Mouse (Mus musculus): ENCODE measurements around the gene Ap1m1. TPM values are rescaled to one million over a fixed set of nuclear protein-coding genes. Genes with fewer than 3 reads are reported as not detected.

The Ap1m1 gene
- polyA plus RNA-seq, 1 experiment = 75.1 TPM

DNA sequence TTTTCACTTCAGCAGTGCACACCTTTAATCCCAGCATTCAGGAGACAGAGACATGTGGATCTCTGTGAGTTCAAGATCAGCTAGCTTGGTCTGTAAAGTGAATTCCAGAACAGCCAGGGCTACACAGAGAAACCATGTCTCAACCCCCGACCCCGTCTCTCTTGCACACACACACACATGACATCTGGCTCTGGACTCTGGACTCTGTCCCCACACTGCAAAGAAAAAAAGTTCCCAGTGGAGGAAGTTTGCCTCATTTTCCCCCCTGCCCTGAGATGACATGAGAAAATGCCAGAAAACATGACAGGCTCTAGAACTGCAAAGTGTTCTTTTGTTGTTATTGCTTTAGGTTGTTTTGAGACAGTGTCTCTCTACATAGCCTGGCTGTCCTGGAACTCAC, 20.0 kb downstream of the Ap1m1 start:
- no peak for DNase-seq (ENCODE audit: low spot score)

DNA sequence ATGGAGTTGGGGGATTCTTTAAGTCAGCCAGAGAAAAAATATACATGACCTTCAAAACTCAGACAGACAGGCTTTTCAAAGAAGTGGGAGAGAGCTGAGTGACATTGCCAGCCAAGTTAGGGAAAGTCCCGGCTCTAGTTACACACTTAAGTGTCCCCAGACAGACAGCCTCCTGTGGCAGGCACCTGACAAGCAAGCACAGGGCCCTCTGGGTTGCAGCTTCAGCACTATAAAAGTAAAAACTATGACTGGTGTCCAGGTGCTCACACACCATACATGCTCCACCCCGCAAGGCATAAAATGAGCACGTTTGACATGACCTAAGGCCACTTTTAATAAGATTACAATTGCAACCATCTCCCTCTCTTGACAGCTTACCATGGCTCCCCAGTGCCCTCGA, 20.8 kb downstream of the Ap1m1 start:
- no peak for DNase-seq (ENCODE audit: low spot score)

DNA sequence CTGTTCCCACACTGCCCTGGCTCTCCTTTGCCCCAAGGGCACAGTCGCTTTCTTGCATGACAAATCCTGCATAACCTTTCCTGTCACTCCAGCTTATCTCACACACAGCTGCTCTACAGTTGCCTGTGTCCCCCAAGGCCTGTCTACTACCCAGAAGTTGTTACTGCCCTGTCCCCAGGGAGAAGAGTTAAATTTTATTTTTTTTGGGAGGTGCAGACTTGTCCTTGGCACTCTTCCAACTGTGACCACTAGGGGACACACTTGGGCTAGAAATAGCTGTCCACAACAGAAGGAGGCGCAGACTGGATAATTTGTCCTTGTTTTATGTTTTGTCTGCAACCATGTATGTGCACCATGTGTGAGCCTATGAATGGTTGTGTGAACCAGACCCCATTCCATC, 21.2 kb downstream of the Ap1m1 start:
- no peak for DNase-seq (ENCODE audit: low spot score)

DNA sequence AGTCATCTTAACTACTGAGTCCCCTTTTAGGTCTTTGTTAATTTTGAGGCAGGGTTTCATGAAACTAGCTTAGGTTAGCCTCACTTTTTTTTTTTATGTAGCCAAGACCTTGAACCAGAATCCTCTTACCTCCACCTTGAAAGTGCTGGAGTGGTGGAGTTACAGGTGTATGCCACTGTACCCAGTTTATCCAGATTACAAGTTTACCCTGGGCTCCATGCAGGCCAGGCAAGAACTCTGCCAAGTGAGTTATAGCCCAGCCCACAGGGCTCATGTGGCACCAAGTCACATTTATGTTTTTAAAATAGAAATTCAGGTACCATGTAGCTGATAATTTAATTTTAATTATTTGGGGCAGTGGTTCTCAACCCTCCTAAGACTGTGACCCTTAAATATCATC, 21.6 kb downstream of the Ap1m1 start:
- DNase-seq (ENCODE audit: low spot score) = no peak

DNA sequence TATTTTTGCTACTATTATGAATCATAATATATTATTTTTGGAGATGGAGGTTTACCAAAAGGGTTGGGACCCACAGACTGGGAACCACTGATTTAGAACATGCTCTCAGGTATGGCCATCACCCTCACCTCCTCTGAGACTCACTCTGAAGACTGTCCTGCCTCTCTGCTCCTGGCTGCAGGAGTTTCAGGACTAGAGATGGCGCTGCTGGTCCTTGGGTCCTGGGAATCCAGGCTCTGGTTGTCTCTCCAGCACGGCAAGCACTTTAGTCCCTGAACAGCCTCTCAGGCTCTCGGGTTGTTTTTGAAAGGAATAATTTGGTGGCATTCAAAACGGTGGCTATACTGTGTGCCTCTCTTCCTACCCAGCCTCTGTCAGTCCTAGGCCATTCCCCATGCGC, 22.1 kb downstream of the Ap1m1 start:
- no peak for DNase-seq (ENCODE audit: low spot score)

DNA sequence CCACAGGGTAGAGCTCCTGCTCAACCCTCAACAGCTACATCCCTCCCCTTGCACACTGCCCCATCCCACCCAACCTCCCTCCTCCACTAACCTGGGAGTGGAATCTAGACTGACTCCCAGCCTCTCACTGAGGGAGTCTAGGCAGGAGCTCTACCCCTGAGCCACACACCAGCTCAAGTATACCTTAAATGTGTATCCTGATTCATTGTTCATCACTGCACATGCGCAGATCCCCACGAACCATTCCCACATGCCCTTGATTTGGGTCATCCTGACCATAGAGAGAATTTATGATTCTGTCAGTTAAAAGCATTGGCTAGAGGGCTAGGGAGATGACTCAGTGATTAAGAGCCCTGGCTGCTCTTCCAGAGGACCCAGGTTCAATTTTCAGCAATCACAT, 22.9 kb downstream of the Ap1m1 start:
- no peak for DNase-seq (ENCODE audit: low spot score)

DNA sequence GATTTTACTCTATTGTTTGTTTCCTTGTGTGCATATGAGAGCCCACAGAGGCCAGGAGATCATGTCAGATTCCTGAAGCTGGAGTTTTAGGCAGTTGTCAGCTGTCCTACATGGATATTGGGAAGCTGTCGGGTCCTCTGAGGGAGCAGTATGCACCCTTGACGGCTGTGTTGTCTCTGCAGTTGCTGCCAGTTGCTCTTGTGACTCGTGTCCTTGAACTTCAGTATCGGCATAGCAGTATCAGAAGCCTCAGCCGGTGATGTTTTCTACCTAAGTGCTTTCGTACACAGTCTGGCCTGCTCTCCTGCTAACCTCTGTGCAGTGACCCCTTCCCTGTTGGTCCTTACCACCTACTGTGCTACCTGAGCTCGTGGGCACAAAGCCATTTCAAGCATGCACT, 23.6 kb downstream of the Ap1m1 start:
- no peak for DNase-seq (ENCODE audit: low spot score)

DNA sequence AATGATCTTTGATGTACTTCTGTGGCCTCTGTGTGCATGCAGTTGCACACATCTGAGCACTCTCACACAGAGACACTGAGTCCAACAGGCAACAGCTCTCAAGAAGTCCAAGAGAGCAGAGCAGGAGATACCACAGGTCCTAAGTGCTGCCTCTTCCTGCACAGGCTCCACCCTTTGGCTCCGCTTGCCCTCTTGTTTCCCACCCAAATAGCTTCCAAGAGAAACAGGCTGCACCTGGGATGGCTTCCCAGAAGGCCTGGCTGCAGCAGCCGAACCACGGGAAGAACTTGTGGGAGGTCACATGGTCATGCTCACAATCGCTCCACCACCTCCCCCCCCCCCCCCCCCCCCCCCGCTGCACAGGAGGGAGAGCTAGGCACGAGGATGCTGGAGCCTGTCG, 25.5 kb downstream of the Ap1m1 start:
- DNase-seq (ENCODE audit: low spot score) = no peak

DNA sequence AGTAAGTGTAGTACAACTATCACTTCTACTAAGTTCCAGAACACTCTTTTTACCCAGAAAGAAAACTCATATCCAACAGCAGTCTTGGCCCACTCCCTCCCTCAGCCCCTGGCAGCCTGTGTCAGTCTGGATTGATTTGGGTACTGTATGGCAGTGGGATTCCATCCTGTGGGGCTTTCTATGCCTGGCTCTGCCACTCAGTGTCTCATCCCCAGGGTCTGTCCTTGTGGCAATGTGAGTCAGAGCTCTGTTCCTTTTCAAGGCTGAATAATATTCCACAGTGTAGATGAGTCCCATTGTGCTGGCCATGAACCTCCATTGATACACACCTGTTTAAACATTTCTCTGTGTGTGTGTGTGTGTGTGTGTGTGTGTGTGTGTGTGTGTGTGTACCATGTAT, 26.9 kb downstream of the Ap1m1 start:
- DNase-seq (ENCODE audit: low spot score) = no peak

DNA sequence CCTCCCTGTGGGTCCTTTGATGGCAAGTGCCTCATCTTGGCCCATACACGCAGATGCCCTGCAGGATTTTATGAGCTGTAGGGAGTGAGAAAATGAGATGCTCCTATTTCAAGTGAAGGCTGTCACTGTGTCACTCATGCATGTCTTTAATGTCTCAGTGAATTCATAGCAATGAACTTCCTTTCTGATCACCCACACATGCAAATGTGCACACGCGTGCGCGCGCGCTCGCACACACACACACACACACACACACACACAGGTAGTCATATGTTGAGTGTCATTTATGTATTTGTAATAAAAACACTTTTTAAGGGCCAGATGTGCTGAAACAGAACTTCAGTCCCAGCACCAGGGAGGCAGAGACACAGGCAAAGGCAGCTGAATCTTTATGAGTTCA, 27.3 kb downstream of the Ap1m1 start:
- no peak for DNase-seq (ENCODE audit: low spot score)

DNA sequence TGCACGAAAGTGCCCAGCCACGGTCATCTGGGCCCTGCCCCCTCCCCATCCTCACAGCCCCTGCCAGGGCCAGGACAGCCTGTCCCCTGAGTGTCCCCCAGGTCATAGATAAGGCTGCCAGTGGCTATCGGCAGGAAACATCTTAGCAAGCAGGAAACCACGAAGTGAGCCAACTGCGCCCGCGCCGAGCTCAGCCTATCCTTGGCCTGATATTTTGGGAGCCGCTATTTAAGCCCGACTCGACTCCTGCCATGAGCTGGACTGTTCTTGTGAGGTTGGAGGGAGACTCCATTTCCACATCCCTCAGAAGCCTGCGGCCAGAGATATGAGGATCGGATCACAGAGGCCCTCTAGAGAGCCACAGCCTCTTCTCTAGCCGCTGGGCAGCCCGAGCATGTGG, 28.5 kb downstream of the Ap1m1 start:
- no peak for DNase-seq (ENCODE audit: low spot score)

DNA sequence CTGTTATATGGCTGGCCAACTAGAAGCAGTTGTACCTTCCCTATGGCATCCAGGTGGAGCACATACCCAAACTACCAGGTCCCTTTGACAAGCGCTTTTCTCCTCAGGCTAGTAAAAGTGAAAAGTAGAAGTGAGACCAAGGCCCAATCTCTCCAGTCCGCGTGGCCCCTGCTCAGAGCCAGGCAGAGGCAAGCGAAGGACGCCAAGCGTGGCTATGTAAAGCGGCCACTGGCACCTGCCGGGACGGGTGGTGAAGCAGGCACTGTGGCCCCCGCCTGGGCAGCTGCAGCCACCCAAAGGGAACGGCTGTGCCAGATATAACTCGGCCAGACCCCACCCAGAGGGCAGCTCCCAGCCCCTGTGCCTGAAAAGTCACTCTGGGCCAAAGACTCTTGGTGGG, 30.8 kb downstream of the Ap1m1 start:
- DNase-seq (ENCODE audit: low spot score) = no peak

DNA sequence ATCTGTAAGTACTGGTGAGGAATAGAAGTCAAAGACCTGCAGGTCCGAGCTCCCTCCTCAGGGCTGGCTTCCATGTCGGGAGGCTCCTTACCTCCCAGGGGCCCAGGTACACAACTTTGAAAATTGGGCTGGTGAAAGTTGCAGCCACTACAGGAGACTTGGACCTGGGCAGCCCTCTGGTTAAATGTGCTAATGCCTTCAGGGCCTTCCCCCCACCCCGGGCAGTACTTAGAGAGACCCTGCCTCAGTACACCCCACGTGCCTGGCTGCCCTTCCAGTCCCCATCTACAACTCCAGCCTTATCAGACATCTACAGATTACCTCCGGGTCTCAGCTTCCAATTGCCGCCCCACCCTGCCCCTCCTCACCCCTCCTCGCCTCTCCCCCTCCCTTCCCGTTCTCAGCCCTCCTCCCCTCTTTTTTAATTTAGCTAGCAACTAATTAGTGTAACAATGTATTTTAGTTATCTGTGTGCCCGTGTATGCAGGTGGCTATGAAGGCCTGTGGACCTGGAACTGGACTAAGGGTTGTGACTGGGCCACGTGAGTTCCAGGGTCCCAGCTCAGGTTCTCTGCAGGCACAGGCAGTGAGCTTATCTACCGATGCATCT, 31.3 kb downstream of the Ap1m1 start:
- DNase-seq (ENCODE audit: low spot score) = no peak

DNA sequence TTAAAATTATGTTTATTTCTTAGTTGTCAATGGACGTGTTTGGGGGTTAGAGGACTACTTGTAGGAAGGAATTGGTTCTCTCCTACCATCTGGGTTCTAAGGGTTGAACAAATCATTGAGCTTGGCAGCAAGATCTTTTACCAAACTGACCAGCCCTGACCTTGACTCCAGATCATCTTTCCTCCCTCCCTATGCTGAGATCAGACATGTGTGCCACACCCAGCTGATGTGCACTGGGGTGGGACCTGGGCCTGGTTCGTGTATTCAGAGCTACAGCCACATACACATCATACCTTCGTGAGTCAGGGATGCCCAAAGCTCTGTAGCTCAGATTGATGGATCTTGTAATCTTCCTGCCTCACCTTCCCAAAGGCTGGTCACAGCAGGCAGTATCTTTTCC, 31.9 kb downstream of the Ap1m1 start:
- DNase-seq (ENCODE audit: low spot score) = no peak

DNA sequence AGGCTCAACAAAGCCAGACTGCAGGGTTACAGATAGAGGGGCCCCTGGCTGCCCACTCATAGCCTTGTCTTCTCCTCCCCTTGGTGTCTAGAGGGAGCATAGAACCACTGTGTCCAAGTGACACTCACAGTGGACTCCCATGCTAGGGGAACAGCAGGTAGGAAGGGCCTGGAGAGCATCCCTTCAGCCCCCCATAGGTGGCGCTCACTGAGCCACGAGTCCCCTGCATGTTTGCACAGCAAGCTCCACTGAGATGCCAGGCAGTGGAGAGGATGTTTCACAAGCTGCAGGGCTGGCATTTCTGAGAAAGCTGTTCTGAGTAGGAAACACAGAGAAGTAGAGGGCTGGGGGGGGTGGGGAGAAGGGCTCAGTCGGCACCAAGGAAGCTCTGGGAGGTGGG, 32.5 kb downstream of the Ap1m1 start:
- DNase-seq (ENCODE audit: low spot score) = no peak

DNA sequence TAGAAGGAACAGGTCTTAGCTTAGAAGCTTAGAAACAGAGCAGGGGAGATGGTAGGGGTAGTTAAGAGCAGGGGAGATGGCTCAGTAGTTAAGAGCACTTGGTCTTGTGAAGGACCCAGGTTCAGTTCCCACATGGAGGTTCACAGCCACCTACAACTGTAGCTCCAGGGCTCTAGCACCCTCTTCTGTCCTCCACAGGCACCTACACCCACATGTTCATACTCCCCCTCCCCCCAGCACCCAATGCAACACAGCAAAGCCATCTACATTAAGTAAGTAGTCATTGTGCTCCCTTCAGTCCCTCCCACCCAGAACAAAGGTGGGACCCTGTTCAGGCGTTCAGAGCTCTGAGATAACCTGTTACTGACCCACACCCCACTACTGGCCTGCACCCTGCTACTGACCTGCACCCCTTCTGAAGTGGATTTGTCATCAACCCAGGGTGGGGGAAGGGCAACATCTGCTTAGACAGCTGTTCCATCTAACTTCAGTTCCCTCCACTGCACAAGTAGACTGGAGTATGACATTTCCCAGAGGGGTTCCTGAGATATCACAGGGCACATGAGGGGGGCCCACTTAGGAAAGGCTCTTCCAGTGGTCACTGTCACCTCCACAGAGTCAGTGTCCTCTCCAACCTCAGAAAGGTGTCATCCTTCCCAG, 33.4 kb downstream of the Ap1m1 start:
- DNase-seq (ENCODE audit: low spot score) = no peak

DNA sequence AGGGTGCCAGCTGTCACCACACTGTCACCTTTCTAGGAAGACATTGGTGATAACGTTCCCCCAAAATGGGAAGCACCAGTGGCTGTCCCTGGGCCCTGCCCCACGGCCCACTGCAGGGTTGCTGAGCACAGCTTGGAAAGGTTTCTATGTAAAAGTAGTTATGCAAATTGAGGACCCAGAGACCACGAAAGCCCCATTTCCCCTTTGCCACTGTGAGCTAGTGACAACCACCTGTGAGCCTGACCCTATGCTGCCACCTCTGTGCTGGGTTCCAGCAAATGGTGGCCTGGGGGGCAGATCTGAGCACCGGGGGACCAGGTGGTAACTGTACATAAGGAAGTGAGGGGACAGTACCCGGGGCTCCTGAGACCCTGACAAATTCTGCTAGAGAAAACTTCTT, 34.0 kb downstream of the Ap1m1 start:
- no peak for DNase-seq (ENCODE audit: low spot score)

DNA sequence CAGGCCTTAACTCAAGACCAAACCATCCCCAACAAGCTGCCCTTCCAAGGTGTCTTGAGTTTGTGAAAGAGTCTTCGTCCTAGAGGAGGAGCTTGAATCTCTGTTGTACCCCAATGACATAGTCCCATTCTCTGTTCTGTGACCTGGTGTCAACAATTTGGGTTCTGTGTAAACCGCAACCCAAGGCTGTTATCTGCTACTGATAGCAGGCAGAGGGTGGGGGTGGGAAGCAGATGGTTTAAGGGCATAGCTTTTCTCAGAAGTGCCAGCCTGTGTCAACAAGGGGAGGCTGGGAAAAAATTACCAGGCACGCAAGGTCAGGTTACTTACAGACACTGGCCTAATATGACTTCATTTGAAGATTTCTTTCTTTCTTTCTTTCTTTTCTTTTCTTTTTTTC, 37.4 kb downstream of the Ap1m1 start:
- DNase-seq (ENCODE audit: low spot score) = no peak

DNA sequence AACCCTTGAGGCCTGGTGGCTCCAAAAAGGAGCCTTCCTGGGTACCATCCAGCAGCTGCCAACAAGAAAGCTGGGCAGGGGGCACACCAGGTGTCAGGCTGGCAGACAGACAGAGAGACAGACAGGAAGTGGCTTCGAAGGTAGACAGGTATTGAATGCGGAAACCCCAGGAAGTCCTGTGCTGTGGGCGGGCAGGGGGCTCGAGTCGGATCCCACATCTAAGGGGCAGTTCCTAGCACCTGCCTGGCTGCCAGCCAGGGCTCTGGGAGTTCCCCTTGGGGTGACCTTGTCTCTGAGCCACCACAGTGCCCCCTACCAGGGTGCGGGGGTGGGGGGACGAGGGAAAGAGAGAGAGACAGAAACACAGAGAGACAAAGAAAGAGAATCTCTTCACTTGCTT, 39.3 kb downstream of the Ap1m1 start:
- DNase-seq (ENCODE audit: low spot score) = no peak

DNA sequence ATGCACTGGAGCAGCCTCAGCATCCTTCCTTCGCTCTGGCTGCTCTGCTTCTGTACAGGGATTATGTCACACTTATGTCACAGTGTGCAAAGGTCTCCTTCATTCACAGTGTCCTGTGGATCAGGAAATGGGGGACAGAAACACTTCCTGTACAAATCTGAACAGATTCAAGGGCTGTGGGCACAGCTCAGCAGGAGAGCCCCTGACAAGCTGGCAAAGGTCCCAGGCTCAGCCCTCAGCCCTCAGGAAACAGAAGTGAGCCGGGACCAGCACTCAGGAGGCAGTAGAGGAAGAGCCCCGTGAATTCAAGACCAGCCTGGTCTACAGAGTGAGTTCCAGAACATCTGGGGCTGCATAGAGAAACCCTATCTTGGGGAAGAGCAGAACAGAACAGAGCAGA, 41.8 kb downstream of the Ap1m1 start:
- DNase-seq (ENCODE audit: low spot score) = no peak

DNA sequence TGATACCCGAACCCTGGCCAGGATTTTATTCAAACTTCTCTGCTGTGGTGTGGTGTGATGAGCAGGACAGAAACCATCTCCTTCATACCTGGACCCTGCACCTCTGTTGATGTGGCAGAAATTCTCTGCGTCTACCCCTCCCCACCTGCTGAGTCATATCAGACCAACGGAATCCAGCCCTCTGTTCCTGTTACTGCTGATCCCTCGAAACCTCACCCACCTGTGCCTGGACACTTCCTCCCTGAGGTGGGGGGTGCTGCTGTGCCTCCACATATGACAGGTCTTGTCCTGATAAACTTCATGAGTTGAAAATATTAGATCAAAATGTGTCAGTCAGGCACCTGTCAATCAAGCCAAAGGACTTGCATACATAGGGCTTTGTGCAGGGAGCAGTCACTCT, 45.5 kb downstream of the Ap1m1 start:
- no peak for DNase-seq (ENCODE audit: low spot score)

DNA sequence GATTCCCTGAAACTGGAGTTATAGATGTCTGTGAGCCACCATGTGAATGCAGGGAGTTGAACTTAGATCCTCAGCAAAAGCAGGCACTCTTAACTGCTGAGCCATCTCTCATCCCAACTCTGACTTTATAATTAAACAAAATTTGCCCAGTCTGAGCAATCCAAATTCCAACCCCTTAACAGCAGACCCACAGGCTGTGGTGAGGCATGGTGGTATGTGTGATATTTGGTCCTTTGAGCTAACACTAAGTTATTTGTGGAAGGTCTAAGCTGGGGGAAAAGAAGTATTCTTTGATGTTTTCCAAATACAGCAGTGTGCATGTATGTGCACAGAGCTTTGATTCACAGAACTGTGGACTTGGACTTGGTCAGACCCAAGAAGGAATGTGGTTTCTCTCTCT, 49.2 kb downstream of the Ap1m1 start:
- no peak for DNase-seq (ENCODE audit: low spot score)

DNA sequence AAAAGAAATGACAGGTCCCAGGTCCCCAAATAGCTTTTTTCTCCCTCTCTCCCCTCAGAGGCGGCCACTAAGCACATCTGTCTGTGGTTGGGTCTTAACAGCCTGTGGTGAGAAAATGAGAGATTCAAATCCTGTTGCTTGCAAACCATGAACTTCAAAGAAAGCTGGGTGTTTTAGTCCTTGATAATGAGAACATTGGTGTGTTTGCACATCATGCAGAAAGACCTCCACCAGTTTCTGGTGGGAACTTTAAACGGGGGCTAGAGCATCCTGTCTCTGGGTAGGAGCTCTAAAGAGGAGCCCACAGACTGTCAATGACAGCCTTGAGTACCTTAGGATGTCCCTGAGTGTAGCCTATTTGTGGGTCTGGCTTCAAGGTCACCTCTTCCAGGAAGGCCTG, 51.3 kb downstream of the Ap1m1 start:
- DNase-seq (ENCODE audit: low spot score) = no peak

DNA sequence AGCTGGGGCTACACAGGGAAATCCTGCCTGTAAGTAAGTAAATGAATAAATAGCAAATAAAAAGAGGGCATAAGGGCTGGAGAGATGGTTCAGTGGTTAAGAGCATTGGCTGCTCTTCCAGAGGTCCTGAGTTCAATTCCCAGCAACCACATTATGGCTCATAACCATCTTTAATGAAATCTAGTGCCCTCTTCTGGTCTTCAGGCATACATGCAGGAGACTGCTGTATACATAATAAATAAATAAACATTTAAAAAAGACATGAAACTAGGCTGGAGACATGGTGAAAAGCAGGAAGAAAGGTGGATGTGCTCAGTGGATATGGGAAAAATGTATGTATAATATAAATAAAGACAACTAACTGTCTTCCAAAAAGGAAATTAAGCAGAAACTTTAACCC, 53.5 kb downstream of the Ap1m1 start:
- no peak for DNase-seq (ENCODE audit: low spot score)
